Mouse (Mus musculus) embryonic fibroblast, embryonic 13.5 days (primary cell): ENCODE results near the gene Psma7.

Experiments
- CTCF ChIP-seq: IDR thresholded peaks from 2 replicates; pipeline ENCODE4 v1.5.1; 2011; ENCODE audit warnings: mild to moderate bottlenecking, control low read depth, low read length, moderate library complexity, borderline replicate concordance; ENCODE audit not compliant: insufficient read depth
- POLR2A ChIP-seq: IDR thresholded peaks from 2 replicates; pipeline ENCODE4 v1.6.1; 2011; ENCODE audit warnings: low read depth, mild to moderate bottlenecking, control low read depth, low read length, moderate library complexity

- TF ChIP-seq CTCF (no peak), POLR2A (no peak)
Observed at GRCm38 (mm10) chr2:180033956-180034355, 8.3 kb downstream of the Psma7 start.
